Mouse (Mus musculus) CH12.LX (cell line): Measurements from ENCODE around the gene Mgat4e. TPM values are rescaled to one million over a fixed set of nuclear protein-coding genes. Genes with fewer than 3 reads are reported as not detected.

ENCODE experiments used
- DNase-seq: peaks from one replicate; pipeline ENCODE4 v3.0.0-alpha.2; 2013; ENCODE audit errors: extremely low read depth
- H3K27ac ChIP-seq: 2 replicates; pipeline ENCODE4 v1.5.1; 2012; ENCODE audit warnings: low read depth, mild to moderate bottlenecking, control low read depth, moderate library complexity; ENCODE audit not compliant: insufficient read depth
- H3K27me3 ChIP-seq: replicated peaks from 2 replicates; pipeline ENCODE3; 2012; ENCODE audit warnings: inconsistent platforms
- H3K36me3 ChIP-seq, 2 experiments: replicated peaks in 1 of 2; 2 replicates each; pipeline versions ENCODE3 to v1.6.1; 2012; ENCODE audit warnings: inconsistent platforms in 1 of 2, low read length in 1 of 2, mild to moderate bottlenecking in 1 of 2, mixed read lengths in 1 of 2, moderate library complexity in 1 of 2; ENCODE audit not compliant: control insufficient read depth in 1 of 2, insufficient read depth in 1 of 2
- H3K4me1 ChIP-seq, 2 experiments: 2 replicates each; pipeline ENCODE4 v1.6.1; 2012; ENCODE audit warnings: inconsistent platforms in 1 of 2, moderate library complexity in 1 of 2; ENCODE audit not compliant: insufficient read depth in 2 of 2, control insufficient read depth in 1 of 2
- H3K4me2 ChIP-seq: 2 replicates; pipeline ENCODE4 v1.6.1; 2012; ENCODE audit warnings: low read depth, mild to moderate bottlenecking, control low read depth; ENCODE audit not compliant: poor library complexity, insufficient read depth, severe bottlenecking
- H3K4me3 ChIP-seq, 3 experiments: fragments of 150-350 bp in 1 of 3; sonication (generic) in 1 of 3; replicated peaks in 1 of 3; 2 replicates each; pipeline versions ENCODE3 to v1.5.1; 2011 to 2012; ENCODE audit warnings: low read depth in 2 of 3, low read length in 2 of 3, mild to moderate bottlenecking in 2 of 3, moderate library complexity in 2 of 3, control low read depth in 1 of 3, improper control_type of control experiment in 1 of 3, inconsistent platforms in 1 of 3, mixed read lengths in 1 of 3; ENCODE audit not compliant: poor library complexity in 1 of 3
- H3K79me2 ChIP-seq: replicated peaks from 2 replicates; pipeline ENCODE4 v1.6.1; 2012; ENCODE audit warnings: mild to moderate bottlenecking, moderate library complexity; ENCODE audit not compliant: control insufficient read depth, poor library complexity, insufficient read depth, severe bottlenecking; ENCODE audit errors: extremely low read depth
- H3K9ac ChIP-seq: 2 replicates; pipeline ENCODE4 v1.6.1; 2012; ENCODE audit warnings: low read depth, mild to moderate bottlenecking, control low read depth, moderate library complexity; ENCODE audit not compliant: insufficient read depth
- H3K9me3 ChIP-seq: replicated peaks from 2 replicates; pipeline ENCODE3; 2012; ENCODE audit warnings: low read length, inconsistent platforms, mixed read lengths
- CHD1 ChIP-seq: IDR thresholded peaks from 2 replicates; pipeline ENCODE4 v1.6.1; 2012; ENCODE audit warnings: low read depth, low read length, improper control_type of control experiment, inconsistent platforms
- CHD2 ChIP-seq: IDR thresholded peaks from 2 replicates; pipeline ENCODE4 v1.6.1; 2011; ENCODE audit warnings: low read length, improper control_type of control experiment
- CTCF ChIP-seq, 2 experiments: IDR thresholded peaks in 1 of 2; conservative IDR thresholded peaks in 1 of 2; 2 replicates each; pipeline ENCODE4 v1.5.1; 2011 to 2012; ENCODE audit warnings: low read depth in 2 of 2, low read length in 2 of 2, improper control_type of control experiment in 1 of 2, inconsistent platforms in 1 of 2, mild to moderate bottlenecking in 1 of 2, moderate library complexity in 1 of 2
- EP300 ChIP-seq: IDR thresholded peaks from 2 replicates; pipeline ENCODE4 v1.6.1; 2011; ENCODE audit warnings: low read length, improper control_type of control experiment
- HCFC1 ChIP-seq: IDR thresholded peaks from 2 replicates; pipeline ENCODE4 v1.6.1; 2012; ENCODE audit warnings: low read depth, mild to moderate bottlenecking, inconsistent platforms, low read length, improper control_type of control experiment
- JUND ChIP-seq: conservative IDR thresholded peaks from 2 replicates; pipeline ENCODE4 v1.6.1; 2011; ENCODE audit warnings: low read depth, low read length, improper control_type of control experiment
- MAFK ChIP-seq: IDR thresholded peaks from 2 replicates; pipeline ENCODE4 v1.6.1; 2011; ENCODE audit warnings: low read length, improper control_type of control experiment; ENCODE audit not compliant: insufficient replicate concordance
- MAZ ChIP-seq: IDR thresholded peaks from 2 replicates; pipeline ENCODE4 v1.6.1; 2012; ENCODE audit warnings: low read depth, mild to moderate bottlenecking, inconsistent platforms, low read length, improper control_type of control experiment, moderate library complexity
- MEF2A ChIP-seq: IDR thresholded peaks from 2 replicates; pipeline ENCODE4 v1.6.1; 2014; ENCODE audit warnings: low read depth, mild to moderate bottlenecking, inconsistent platforms, low read length, improper control_type of control experiment, borderline replicate concordance
- NRF1 ChIP-seq: IDR thresholded peaks from 2 replicates; pipeline ENCODE4 v1.6.1; 2014; ENCODE audit warnings: low read depth, mild to moderate bottlenecking, inconsistent platforms, low read length, improper control_type of control experiment, moderate library complexity
- PAX5 ChIP-seq: IDR thresholded peaks from 2 replicates; pipeline ENCODE4 v1.6.1; 2012; ENCODE audit warnings: low read length, inconsistent platforms, mixed read lengths
- POLR2A ChIP-seq: IDR thresholded peaks from 2 replicates; pipeline ENCODE4 v1.6.1; 2011; ENCODE audit warnings: low read depth, mild to moderate bottlenecking, improper control_type of control experiment, low read length
- RAD21 ChIP-seq: IDR thresholded peaks from 2 replicates; pipeline ENCODE4 v1.6.1; 2011; ENCODE audit warnings: low read depth, mild to moderate bottlenecking, low read length, improper control_type of control experiment, moderate library complexity
- SMC3 ChIP-seq: IDR thresholded peaks from 2 replicates; pipeline ENCODE4 v1.6.1; 2011; ENCODE audit warnings: low read depth, low read length, improper control_type of control experiment
- UBTF ChIP-seq: IDR thresholded peaks from 2 replicates; pipeline ENCODE4 v1.6.1; 2012; ENCODE audit warnings: low read depth, mild to moderate bottlenecking, inconsistent platforms, low read length, improper control_type of control experiment, moderate library complexity
- USF1 ChIP-seq: IDR thresholded peaks from 2 replicates; pipeline ENCODE4 v1.6.1; 2014; ENCODE audit warnings: low read depth, mild to moderate bottlenecking, inconsistent platforms, low read length, improper control_type of control experiment
- ZKSCAN1 ChIP-seq: IDR thresholded peaks from 2 replicates; pipeline ENCODE4 v1.6.1; 2012; ENCODE audit warnings: low read depth, inconsistent platforms, low read length, improper control_type of control experiment, borderline replicate concordance
- dilution Hi-C: fragments of 300-500 bp; cut with MboI; formaldehyde crosslinking; loops from 2 replicates; pipeline ENCODE4 v1.14.3; 2020; ENCODE audit warnings: low sequenced_read_pairs; ENCODE audit not compliant: extremely low pct_unique_long_range_greater_than_20kb, extremely low pct_ligation_motif_present
- in situ Hi-C: fragments of 300-500 bp; cut with MboI; formaldehyde crosslinking; loops from 3 replicates; pipeline ENCODE4 v1.14.3; 2019; ENCODE audit warnings: low sequenced_read_pairs, low pct_ligation_motif_present, low pct_unique_long_range_greater_than_20kb, mixed read lengths
- polyA plus RNA-seq: library from polyadenylated mRNA; unstranded; fragments of >175 nt; gene quantifications from 2 replicates; pipeline ENCODE4 v1.2.1, GENCODE M21; 2012; ENCODE audit warnings: low read depth; ENCODE audit not compliant: insufficient read length
- total RNA-seq, 2 experiments: library from RNA; depleted of rRNA; stranded (reverse); fragments of 300-350 nt in 1 of 2; fragments of >200 nt in 1 of 2; gene quantifications; 2 replicates each; pipeline ENCODE4 v1.2.3; 2012 to 2014

The Mgat4e gene
- total and polyA plus RNA-seq, 3 experiments: 0.08 TPM; not detected in 2

- dilution Hi-C loops: no loop called here
- Histone ChIP-seq H3K4me1 (no peaks in the 10 kb centered on the region), H3K4me2 (no peak overlapping the region), H3K9me3 (no peaks in the 10 kb centered on the region), H3K79me2 (no peaks in the 10 kb centered on the region), H3K27me3 (no peaks in the 10 kb centered on the region), H3K27ac (no peak overlapping the region), H3K4me3 (no peak overlapping the region), H3K9ac (no peak overlapping the region), H3K36me3 (no peaks in the 10 kb centered on the region)
- no peak for TF ChIP-seq NRF1
- TF ChIP-seq MAZ: no peak
- TF ChIP-seq HCFC1: no peak
- TF ChIP-seq CHD2: no peak
- no peak for TF ChIP-seq USF1
- no peak for TF ChIP-seq MEF2A
- TF ChIP-seq EP300: no peak
- no peak for TF ChIP-seq MAFK
- TF ChIP-seq POLR2A: no peak
- TF ChIP-seq PAX5: no peak
- DNase-seq: no peak
- in situ Hi-C loops: no loop called here
Observed at GRCm38 (mm10) chr1:134525015-134525414, 24.5 kb downstream of the Mgat4e start.

DNA sequence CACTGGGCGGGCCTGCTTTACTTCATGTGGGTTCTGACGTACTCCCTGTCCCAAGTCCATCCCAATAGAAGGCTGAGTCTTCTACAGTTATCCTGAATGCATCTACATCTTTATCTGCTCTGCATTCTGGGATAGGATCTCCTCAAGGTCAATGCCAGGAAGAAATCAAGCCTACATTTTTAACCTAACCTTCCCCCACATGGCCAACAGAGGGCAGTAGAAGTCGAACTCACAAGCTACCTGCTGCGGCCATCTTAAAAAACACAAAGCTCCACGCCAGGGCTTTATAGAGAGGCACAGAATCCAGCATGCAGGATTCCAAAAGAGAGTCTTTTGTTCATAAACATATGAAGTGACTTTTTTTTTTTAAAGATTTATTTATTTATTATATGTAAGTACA, 25.1 kb downstream of the Mgat4e start:
- no peaks in the 10 kb centered on the region for H3K9me3 ChIP-seq
- H3K36me3 ChIP-seq: no peaks in the 10 kb centered on the region
- dilution Hi-C loops (no loop called here), in situ Hi-C loops (no loop called here)
- no peaks in the 10 kb centered on the region for H3K27me3 ChIP-seq
- no peaks in the 10 kb centered on the region for H3K4me1 ChIP-seq
- no peak overlapping the region for H3K9ac ChIP-seq
- no peak overlapping the region for H3K4me2 ChIP-seq
- no peak overlapping the region for H3K27ac ChIP-seq
- TF ChIP-seq MAFK: no peak
- peak; percentile 57 for TF ChIP-seq SMC3
- peak; percentile 36 to 77; a peak in 3 of 4 replicates for TF ChIP-seq CTCF (conservative IDR thresholded peaks at IDR 0.05 in 1 of 2, IDR thresholded peaks at IDR 0.05 in 1 of 2; ENCODE audit: low read depth in 2 of 2, low read length in 2 of 2)
- TF ChIP-seq ZKSCAN1: no peak
- no peak for TF ChIP-seq PAX5
- TF ChIP-seq UBTF: no peak
- TF ChIP-seq RAD21: peak; percentile 54
- no peak for TF ChIP-seq CHD1
- TF ChIP-seq JUND: no peak
- TF ChIP-seq, all 38 proteins: peak for 3
- DNase-seq: peak; percentile 53
- no peak overlapping the region for H3K4me3 ChIP-seq
- H3K79me2 ChIP-seq: no peaks in the 10 kb centered on the region
